In the genomic region with DNA sequence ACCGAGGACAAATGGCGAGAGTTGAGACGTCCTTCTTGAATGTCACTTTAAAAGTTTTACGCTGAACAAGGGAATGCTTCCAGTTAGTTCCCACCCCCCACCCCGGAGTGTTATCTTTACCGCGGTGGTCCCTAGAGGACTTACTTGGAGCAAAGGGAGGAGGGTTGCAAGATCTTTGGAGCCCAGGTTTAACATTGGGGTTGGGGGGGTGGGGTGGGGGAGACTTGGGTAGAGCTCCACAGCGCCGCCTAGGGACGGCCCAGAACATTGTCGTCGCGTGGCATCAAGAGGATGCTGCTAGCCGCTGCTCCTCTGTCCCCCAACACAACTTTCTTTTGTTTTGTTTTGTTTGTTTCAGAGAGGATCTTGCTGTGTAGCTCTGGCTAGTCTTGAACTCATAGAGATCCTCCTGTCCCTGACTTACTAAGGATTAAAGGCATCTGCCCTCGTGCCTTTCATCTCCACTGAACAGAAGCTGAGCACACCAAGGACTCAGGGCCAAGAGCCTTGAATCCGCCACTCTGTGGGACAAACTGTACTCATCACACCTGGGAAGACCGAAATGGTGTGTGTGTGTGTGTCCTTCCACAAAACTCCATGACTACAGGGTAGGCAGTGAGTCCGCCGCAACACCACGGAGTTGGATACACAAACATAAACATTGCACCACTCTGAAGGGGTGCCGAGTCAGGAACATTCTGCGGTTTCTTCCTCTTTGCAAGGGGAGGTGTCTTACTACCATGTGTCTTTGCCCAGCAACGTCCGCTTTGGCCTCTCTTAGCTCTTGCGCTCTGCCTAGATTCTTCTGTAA, we compare ENCODE assay signal across 8 mouse cellular contexts. TPM values are rescaled to one million over a fixed set of nuclear protein-coding genes. Genes with fewer than 3 reads are reported as not detected.
DNase-seq lines count a peak whose midpoint lies in the region; ATAC-seq and TF ChIP-seq lines count a peak whose summit lies in the region.

No protein-coding gene starts in this region.

- TF ChIP-seq EP300 in liver, embryonic 14.5 days (IDR thresholded peaks at IDR 0.05; ENCODE audit: low read depth): no peak

- H3K9ac ChIP-seq in kidney, postnatal 0 days (ENCODE audit: low read depth, low read length): peak overlapping the region; percentile 90
- peak overlapping the region; percentile 83 for H3K9ac ChIP-seq in liver, embryonic 14.5 days (replicated peaks)

- peak overlapping the region; percentile 69 for H3K4me2 ChIP-seq in kidney, postnatal 0 days (ENCODE audit: low read length)
- H3K4me2 ChIP-seq in liver, embryonic 14.5 days (ENCODE audit: low read depth): peak overlapping the region; percentile 87

- H3K27me3 ChIP-seq in kidney, postnatal 0 days (ENCODE audit: insufficient read depth, low read length): no peaks in the 10 kb centered on the region
- H3K27me3 ChIP-seq in liver, embryonic 14.5 days (ENCODE audit: control insufficient read depth, insufficient read depth, low read length): no peaks in the 10 kb centered on the region

- H3K27ac ChIP-seq in kidney, postnatal 0 days: peak overlapping the region; percentile 96
- peak overlapping the region; percentile 76 for H3K27ac ChIP-seq in liver, embryonic 14.5 days

- H3K4me1 ChIP-seq in kidney, postnatal 0 days (replicated peaks; ENCODE audit: insufficient read depth, low read length): peaks cover 13% of the 10 kb centered on the region
- peaks cover 54 to 59% of the 10 kb centered on the region in 2 experiments for H3K4me1 ChIP-seq in liver, embryonic 14.5 days (replicated peaks; ENCODE audit: control insufficient read depth in 2 of 2, insufficient read depth in 2 of 2, low read length in 1 of 2)

- 23% methylated on average over 25 of the region's 25 CpGs for WGBS in kidney, postnatal 0 days
- 18% methylated on average over 25 of the region's 25 CpGs for WGBS in liver, embryonic 14.5 days (ENCODE audit: insufficient replicate concordance)

- peaks cover 11% of the 10 kb centered on the region for H3K36me3 ChIP-seq in kidney, postnatal 0 days (ENCODE audit: insufficient read depth, low read length)
- peaks cover 23% of the 10 kb centered on the region for H3K36me3 ChIP-seq in liver, embryonic 14.5 days (replicated peaks; ENCODE audit: control insufficient read depth, insufficient read depth, low read depth)

- ATAC-seq in activated CD4-positive, CD25-positive, alpha-beta regulatory T cell, adult 4 months: peak; percentile 3
- ATAC-seq in kidney, postnatal 0 days (replicated peaks; ENCODE audit: low FRiP score, low read depth): peak; percentile 34
- peak; percentile 52 for ATAC-seq in liver, embryonic 14.5 days (ENCODE audit: insufficient read depth)

- TF ChIP-seq CTCF in kidney, postnatal 0 days (IDR thresholded peaks at IDR 0.05; ENCODE audit: low read depth): peak; percentile 63
- TF ChIP-seq CTCF in liver, embryonic 14.5 days (IDR thresholded peaks at IDR 0.05; ENCODE audit: low read depth): peak; percentile 89

- H3K9me3 ChIP-seq in kidney, postnatal 0 days (replicated peaks; ENCODE audit: low read length): no peaks in the 10 kb centered on the region
- no peaks in the 10 kb centered on the region for H3K9me3 ChIP-seq in liver, embryonic 14.5 days (ENCODE audit: control insufficient read depth, low read length)

- DNase-seq in B cell, adult 2 months: peak; percentile 85 to 86
- peak; percentile 83 for DNase-seq in embryo, embryonic 11 days
- DNase-seq in heart, adult 8-10 months (ENCODE audit: low spot score): peak; percentile 74
- DNase-seq in kidney, postnatal 0 days (ENCODE audit: low spot score): peak; percentile 81
- peak; percentile 72 to 79 (median 77) for DNase-seq in liver, embryonic 14.5 days (ENCODE audit: low read depth in 3 of 3, low spot score in 3 of 3)
- peak; percentile 93 for DNase-seq in naive thymus-derived CD4-positive, alpha-beta T cell, adult 2 months (ENCODE audit: low read depth)
- peak; percentile 68 for DNase-seq in testis, postnatal 14 days (ENCODE audit: low spot score)

- peak overlapping the region; percentile 75 for H3K4me3 ChIP-seq in kidney, postnatal 0 days (replicated peaks; ENCODE audit: low read depth, low read length)
- peak overlapping the region; percentile 72 to 78 for H3K4me3 ChIP-seq in liver, embryonic 14.5 days (ENCODE audit: insufficient read depth in 1 of 2, low read depth in 2 of 2, low read length in 2 of 2)

RNA-seq across cellular contexts. Expression of a gene that starts 52.1 kb away (rescaled TPM):
- 10 to 100 TPM; 39.5 to 45.7 TPM for polyA plus RNA-seq in activated CD4-positive, CD25-positive, alpha-beta regulatory T cell, adult 4 months (2017; shearing (Covaris generic))
- 10 to 100 TPM; 52.7 to 57.9 (median 55.4) TPM for total RNA-seq in heart, adult 8-10 months (2022)
- polyA plus RNA-seq in kidney, postnatal 0 days (2015; fragmentation: Nextera tagmentation; extraction: Ambion mirVana): 103 and 107 TPM in 2 replicates
- 26.0 and 27.5 TPM in 2 replicates for polyA plus RNA-seq in liver, embryonic 14.5 days (2012; rRNA removed)
- polyA plus RNA-seq in liver, embryonic 14.5 days (2014; fragmentation: Nextera tagmentation; extraction: Ambion mirVana): 31.3 and 33.4 TPM in 2 replicates

RNA-seq across cellular contexts. Expression of a gene that starts 52.8 kb away (rescaled TPM):
- polyA plus RNA-seq in activated CD4-positive, CD25-positive, alpha-beta regulatory T cell, adult 4 months (2017; shearing (Covaris generic)): 10 to 100 TPM; 25.1 to 28.8 TPM
- total RNA-seq in heart, adult 8-10 months (2022): 10 to 100 TPM; 51.1 to 75.8 (median 59.4) TPM
- polyA plus RNA-seq in kidney, postnatal 0 days (2015; fragmentation: Nextera tagmentation; extraction: Ambion mirVana): 28.3 and 31.5 TPM in 2 replicates
- polyA plus RNA-seq in liver, embryonic 14.5 days (2012; rRNA removed): 25.0 and 26.8 TPM in 2 replicates
- polyA plus RNA-seq in liver, embryonic 14.5 days (2014; fragmentation: Nextera tagmentation; extraction: Ambion mirVana): 25.9 and 29.9 TPM in 2 replicates

Comparison
In these comparisons a context has a peak if more than half of its experiments do, and no peak if none do; other contexts are left out.
1. Peak in every context shown above with its lines: DNase-seq, ATAC-seq, H3K4me3 ChIP-seq and H3K27ac ChIP-seq.